Mouse (Mus musculus) v-Abl transformed pro-B cells (cell line): ENCODE results near the gene Shtn1.

Source experiments
- in situ Hi-C, 2 experiments: fragments of 400-800 bp; cut with MboI; formaldehyde crosslinking; loops; one replicate each; pipeline ENCODE4 v1.15.1; 2025; ENCODE audit not compliant: unreplicated experiment in 2 of 2

The Shtn1 gene

DNA sequence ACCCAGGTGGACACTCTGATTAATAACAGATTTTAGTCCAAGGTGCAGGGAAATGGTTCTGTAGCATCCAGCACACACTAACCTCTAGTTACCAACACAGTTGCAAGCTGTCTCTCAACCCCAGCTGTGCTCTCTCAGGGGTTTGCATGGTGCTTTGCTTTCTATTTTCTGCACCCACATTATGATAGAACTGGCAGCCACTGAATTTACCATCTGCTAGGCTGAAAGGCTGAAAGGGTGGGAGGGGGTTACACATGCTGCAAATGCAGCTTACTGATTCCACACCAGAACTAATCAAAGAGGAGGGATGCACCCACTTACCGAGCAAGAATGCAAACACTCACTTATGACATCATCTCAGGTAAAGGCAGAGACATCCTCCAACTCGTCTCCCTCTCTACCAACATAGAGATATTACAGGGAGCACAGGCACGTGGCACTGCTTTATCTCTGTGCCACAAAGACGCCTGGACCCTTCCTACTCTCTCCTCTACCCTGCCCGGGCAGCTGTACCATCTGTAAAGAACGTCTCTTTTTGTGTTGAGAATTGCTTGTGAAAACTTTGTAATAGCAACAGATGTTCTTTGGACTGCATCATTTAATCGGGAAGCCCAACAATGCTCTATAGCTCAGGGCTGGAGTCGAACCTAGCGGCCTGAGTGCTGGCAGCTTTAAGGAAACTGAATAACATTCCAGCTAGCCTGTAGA is 23.0 kb downstream of the Shtn1 start:
- in situ Hi-C loops: no loop called here

DNA sequence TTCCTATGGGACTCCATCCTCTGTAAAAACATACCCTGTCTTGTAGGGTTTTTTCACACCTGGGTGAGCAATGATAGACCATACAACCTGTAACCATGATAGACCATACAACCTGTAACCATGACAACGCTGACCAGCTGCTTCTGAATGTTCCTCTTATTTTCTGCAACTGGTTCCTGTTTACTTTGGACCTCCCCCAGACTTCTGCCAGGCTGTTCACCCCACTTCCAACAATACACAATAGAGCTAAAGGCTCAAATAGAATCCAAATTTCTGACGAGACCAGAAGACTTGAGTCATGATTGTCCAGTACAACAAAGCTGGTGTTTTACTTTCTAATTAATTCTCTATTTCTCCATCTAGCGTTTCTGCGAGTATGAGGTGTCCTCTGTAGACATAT is 23.8 kb downstream of the Shtn1 start:
- in situ Hi-C loops: no loop called here

GRCm38 (mm10) chr19:59051622-59052021 is 24.3 kb downstream of the Shtn1 start:
- in situ Hi-C loops: no loop called here

DNA sequence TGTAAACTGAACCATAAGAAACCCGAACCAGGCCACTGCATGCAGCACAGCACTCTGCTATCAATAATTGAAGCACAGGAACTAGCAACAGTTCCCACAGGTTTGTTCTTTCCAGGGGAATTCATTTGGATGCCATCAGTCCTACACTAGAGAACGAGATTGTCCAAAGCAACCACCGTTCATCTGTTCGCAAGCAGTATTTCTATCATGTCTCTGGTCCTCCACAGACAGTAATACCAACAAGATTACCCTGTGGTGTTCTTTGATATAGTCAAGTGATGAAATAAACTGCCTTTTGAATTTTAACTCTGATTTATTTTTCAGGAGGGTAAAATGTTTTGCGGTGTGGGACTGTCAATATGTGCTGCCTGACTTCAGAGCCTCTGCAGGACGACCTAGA is 27.0 kb downstream of the Shtn1 start:
- in situ Hi-C loops: no loop called here

DNA sequence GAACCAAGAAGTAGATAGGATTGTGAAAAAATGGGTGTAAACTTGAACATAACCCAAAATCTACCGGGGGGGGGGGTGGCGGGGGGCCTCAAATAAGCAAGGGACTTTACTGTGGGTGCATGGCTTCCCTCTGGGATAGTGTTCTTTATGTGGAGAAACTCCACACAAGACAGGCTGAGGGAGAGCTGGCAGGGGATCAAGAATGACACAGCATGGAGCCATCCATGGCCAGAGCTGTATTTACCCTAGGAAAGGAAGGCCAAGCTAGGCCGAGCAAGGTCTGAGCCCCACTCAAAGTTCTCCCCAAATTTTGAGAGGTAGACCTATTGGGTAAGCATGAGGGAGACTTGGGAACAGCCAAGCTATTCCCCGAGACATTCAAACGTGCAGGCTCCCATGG is 28.4 kb downstream of the Shtn1 start:
- in situ Hi-C loops: no loop called here

DNA sequence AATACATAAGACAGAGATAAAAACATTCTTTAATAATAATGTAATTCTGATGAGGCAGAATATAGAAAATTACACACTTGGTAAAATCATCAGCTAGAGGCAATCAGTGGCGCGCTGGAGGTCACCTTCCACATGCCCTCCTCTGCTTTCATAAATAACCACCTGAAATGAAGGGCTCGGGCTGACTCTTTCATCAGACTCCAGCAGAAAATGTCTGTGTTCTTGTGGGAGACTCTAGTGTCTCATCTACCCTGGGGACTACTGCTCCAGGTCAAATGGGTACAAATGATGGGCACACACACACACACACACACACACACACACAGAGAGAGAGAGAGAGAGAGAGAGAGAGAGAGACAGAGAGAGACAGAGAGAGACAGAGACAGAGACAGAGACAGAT is 34.8 kb downstream of the Shtn1 start:
- in situ Hi-C loops: no loop called here

- in situ Hi-C loops: no loop called here
These were observed 37.1 kb downstream of the Shtn1 start for GRCm38 (mm10) chr19:59038793-59039192.

- in situ Hi-C loops: no loop called here
These were observed 39.1 kb downstream of the Shtn1 start for GRCm38 (mm10) chr19:59036811-59037210.

DNA sequence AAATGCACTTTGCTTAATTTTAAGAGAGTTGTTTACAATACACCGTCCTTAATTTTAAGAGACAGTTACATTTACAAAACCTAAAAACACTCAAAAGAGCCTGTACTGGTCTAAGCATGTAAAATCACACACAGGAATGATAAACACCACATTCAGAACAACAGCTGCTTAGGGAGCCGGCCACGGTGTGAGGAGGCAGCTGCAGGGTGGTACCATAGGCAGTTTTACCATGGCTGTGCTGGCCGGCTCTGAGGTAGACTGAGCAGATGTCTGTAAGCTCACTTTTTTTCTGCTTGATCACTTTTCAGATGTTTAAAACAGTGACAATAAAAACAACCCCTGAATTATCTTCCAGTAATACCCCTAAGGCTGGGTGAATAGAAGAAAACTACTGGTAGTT is 42.7 kb downstream of the Shtn1 start:
- in situ Hi-C loops: no loop called here

DNA sequence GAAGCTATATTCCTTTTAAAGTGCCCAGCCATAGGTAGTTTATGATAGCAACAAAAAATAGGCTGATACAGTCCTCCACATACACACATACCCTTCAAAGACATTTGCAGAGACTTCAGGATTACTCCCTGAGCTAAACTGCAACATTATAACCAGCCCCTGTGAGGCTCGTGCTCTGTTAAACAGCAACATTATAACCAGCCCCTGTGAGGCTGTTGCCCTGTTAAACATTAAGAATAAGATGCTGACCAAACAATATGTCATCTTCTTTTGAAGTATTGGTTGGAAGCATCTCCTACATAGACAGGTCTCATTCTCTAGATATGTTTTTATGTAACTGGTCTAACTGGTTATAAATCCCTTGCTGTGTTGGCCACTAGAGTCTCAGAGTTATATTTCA is 45.7 kb downstream of the Shtn1 start:
- in situ Hi-C loops: no loop called here

- in situ Hi-C loops: no loop called here
These were observed 46.9 kb downstream of the Shtn1 start for GRCm38 (mm10) chr19:59029011-59029410.

DNA sequence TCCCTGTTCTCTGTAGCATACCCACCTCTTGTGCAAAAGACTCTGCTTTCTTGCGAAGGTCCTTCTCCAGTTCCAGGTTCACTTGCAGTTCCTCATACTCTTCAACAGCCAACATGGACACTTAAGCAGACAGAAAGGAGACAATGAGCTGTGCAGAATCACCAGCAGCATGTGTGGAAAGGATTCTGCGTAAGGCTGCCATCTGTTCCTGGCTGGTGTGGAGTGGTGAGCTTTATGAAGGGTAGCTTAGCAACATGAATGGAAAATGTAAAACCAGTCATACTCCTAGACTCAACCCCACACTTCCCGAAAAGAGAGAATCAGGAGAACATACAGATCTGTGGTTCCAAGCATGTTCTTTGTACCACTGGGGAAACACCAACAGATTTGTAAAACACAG is 47.8 kb downstream of the Shtn1 start:
- in situ Hi-C loops: no loop called here

DNA sequence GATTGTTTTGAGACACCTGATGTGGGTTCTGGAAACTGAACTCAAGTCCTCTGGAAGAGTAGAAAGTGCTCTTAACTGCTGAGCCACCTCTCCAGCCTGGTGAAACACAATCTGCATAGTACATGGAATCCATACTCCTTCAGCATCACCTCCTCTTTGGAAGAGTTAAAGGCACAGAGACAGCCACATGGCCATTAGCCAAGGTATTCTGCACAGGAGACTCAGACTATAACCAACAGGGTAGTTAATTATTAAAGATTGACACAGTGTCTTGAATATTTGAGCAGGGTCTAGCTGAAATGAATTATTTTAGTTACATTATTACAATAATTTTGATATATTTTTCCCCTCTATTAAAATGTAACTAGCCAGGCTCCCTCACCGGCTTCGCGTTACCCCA is 52.0 kb downstream of the Shtn1 start:
- in situ Hi-C loops: no loop called here

- in situ Hi-C loops: no loop called here
These were observed 54.3 kb downstream of the Shtn1 start for GRCm38 (mm10) chr19:59021644-59022043.

- in situ Hi-C loops: no loop called here
These were observed 65.1 kb downstream of the Shtn1 start for GRCm38 (mm10) chr19:59010802-59011201.

DNA sequence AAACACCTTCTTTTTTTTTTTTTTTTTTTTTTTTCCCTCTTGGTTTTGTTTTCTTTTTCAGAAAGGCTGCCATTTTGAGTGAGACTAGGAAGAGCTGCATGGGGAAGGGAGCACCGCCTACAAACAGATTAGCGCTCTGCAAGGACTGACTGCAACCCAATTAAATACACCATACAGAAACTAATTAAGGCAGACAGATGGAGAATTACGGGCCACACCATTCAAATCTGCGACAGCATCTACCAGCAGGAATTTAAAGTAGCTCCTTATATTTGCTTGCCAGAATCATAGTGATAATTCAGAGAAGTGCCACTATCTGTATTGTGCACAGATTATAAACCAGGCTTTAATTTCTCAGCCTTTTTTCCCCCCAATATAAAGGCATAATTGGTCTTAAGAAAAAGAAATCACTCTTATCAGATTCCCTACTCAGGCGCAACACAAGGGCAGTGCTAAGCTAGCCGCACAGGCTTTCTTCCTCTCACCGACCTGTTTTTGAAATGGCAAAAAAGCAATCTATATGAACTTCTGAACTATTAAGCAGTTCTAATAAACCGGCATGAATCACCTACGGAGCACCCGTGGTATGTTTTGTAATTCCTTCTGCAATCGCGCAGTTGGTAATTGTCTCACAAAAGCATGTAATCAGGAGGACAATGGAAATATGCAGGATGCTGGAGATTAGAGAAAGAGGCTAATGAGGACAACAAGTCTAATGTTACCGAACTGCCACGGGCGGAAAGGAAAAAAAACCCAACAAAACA is 69.1 kb downstream of the Shtn1 start:
- in situ Hi-C loops: no loop called here

DNA sequence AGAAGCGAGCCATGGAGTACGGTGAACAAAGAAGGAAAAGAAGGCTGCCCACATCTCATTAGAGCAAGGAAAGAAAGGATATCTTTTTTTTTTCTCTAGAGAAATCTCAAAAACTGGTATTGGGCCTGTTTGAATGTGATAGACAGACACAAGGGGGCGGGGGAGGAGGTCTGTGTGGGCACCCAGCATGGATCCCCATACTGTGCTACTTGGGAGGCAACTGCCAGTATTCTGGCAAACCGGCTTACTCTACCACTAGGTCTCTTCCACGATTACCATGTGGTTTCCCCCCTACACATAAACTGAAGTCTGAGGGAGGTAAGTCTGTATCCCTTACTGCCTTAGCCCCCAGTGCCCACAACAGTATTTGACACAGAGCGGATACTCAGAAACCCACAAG is 73.1 kb downstream of the Shtn1 start:
- in situ Hi-C loops: no loop called here

DNA sequence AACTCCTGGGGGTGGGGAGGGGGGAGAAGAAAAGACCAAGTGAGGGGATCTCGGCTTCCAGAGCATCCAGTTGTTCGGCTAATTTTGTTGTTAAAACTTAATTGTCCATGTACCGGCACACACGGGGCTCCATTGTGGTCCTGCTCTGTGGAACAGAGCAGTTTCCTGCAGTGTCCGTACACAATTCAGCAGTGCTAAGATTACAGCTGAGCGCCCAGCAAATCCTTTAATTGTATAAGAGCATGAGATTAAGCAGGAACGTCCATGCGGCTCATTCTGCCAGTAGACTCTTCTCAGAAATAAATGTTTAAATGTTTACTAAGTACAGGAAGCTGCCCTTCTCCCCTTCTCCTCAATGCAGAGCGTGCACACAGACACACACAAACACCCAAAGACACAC is 94.3 kb downstream of the Shtn1 start:
- in situ Hi-C loops: no loop called here

DNA sequence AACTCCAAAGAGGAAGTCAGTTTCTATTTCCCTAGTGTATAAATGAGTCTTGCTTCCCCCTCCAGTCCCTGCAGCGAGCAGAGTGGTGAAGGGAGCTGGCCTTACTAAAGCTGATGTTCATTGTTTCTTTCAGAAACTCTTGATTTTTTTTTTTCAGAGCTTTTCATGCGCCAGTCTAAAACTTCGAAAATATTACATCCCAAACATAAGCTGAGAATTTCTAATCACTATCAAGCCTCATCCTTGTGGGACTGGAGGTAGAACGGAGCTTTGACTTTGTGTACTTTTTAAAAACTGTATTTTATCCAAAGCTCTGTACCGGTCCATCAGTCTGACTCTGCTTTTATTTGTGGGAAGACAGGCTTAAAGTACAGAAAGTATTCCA is 95.9 kb downstream of the Shtn1 start:
- in situ Hi-C loops: no loop called here

- in situ Hi-C loops: no loop called here
These were observed 96.4 kb downstream of the Shtn1 start for GRCm38 (mm10) chr19:58979436-58980055.

DNA sequence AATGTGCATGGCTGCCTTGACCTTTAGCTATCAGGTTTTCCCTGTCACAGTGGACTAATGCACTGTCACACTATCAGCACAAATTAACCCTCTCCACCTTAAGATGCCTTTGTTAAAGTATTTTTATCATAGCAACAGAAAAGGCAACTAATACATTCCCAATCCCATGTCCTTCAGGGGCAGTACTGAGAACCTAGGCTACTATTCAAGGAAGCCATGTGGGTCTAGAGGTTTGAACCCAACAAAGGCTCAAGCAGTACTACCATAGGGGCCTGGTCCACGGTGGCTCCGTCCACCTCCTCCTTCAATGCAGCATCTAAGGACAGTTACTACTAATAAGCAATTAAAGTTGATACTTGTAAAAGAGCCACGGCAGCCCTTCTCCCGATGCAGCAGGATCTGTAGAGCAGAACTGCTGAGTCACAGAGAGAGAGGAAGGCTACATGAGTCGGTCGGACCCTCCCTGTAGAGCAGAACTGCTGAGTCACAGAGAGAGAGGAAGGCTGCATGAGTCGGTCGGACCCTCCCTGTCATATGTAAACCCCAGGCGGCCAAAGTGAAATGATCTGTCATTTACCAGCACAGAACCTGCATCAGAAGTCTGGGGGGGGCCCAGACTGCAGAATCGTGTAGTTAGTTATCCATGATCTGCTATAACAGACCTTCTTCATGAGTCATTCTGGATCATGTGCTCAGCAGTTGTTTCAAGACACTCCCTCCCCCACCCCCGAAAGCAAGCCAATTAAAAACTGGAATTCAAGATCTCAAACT is 97.3 kb downstream of the Shtn1 start:
- in situ Hi-C loops: no loop called here
